Mouse (Mus musculus): ENCODE measurements at regions not wholly inside any gene's neighbourhood (a gene's known extent, or its start where the extent isn't known, plus 50 kb on each side); places are given as distances from the start of the nearest gene placed in this dataset.

DNA sequence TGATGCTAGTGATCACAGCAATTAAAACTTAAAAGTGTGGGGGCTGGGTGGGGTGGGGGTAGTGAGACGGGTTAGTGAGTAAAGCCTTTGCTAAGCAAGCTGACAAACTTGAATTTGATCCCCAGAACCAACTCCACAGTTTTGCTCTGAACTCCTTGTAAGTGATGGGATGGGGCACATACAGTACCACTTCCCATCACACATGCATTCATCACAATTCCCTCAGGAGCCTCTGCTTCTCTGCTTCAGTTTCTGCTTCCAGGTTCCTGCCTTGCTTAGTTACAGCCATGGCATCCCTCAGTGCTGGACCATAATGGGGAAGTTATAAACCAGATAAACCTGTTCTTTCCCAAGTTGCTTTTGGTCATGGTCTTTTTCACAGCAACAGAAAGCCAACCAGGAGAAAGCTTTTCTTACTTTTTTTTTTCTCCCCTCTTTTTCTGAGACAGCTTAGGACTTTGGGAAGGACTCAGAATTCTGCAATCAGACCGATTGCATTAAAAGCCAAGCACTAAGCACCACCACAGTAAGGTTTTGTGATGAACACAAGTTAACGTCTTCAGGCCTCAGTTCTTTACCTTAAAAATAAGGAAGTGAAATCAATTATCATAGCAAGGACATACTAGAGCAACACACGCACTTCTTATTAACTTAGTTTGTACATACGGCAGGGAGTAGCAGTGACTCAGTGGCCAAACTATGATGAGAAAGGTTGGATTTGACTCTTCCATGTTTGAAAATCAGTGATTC is 176.8 kb upstream of the Cdkn2b start:
- no peak overlapping the region for H3K27ac ChIP-seq
- no peak overlapping the region for H3K4me2 ChIP-seq
- no peaks in the 10 kb centered on the region for H3K36me3 ChIP-seq (ENCODE audit: poor library complexity, severe bottlenecking)
- no peak overlapping the region for H3K4me3 ChIP-seq
- peaks cover 4% of the 10 kb centered on the region; the same call in 1 of the 2 replicates for H3K4me1 ChIP-seq
- no peak overlapping the region for H3K9ac ChIP-seq
- 81% methylated on average over 5 of the region's 5 CpGs for WGBS
- H3K9me3 ChIP-seq (replicated peaks) = no peaks in the 10 kb centered on the region
- H3K27me3 ChIP-seq = no peaks in the 10 kb centered on the region
- no peak for ATAC-seq

DNA sequence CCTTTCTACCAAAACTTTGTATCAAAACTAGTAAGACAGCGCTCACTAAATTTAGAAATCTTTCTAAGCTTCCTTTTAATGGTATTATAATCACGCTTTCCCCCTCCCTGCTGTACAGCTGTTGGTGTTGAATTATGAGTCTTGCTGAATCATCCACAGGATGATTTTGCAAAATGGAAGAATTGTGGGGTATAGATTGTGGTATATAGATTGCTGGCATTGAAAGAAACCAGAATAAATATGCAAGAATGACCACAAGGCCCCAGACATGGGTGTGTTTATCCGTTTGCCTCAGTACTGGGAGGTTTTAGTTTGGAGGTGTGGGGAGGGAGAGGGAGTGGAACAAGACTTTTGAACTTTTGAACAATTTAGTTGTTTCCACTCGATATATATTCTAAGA is 176.1 kb upstream of the Cdkn2b start:
- no peak for ATAC-seq
- 82% methylated on average over 4 of the region's 4 CpGs for WGBS
- H3K4me1 ChIP-seq = peaks cover 4% of the 10 kb centered on the region; the same call in 1 of the 2 replicates
- H3K4me2 ChIP-seq = no peak overlapping the region
- H3K27ac ChIP-seq = no peak overlapping the region
- no peak overlapping the region for H3K4me3 ChIP-seq
- H3K9me3 ChIP-seq (replicated peaks) = no peaks in the 10 kb centered on the region
- no peak overlapping the region for H3K9ac ChIP-seq
- H3K36me3 ChIP-seq (ENCODE audit: poor library complexity, severe bottlenecking) = no peaks in the 10 kb centered on the region
- H3K27me3 ChIP-seq = no peaks in the 10 kb centered on the region

DNA sequence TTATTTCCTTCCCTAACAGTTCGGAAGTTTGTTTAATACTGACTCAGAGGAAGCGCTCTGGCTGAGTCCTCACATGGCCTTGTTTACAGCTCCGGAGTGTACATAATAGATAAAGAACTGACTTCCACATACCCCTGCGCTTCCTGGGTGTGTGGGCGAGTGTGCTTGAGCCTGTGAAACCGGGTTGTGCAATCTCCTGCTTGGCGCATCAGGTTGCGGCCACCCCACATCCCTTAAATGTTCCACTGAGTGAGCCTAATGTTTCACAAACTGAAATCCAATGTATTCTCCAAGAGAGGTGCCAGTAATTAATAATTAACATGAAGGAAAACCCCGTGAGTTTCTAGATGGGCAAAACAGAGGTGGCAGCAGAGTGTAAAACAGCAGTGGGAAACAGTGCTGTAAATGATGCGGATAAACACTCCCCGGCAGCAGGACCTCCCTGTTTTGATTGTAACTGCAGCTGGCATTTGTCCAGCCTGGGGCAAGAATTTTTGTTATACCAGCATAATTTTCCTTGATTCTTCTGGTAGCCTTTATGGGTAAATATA is 175.2 kb upstream of the Cdkn2b start:
- Histone ChIP-seq H3K9ac (no peak overlapping the region), H3K27me3 (no peaks in the 10 kb centered on the region), H3K4me1 (peaks cover 4% of the 10 kb centered on the region; the same call in 1 of the 2 replicates), H3K9me3 (replicated peaks) (no peaks in the 10 kb centered on the region), H3K4me3 (no peak overlapping the region), H3K4me2 (no peak overlapping the region), H3K27ac (no peak overlapping the region), H3K36me3 (ENCODE audit: poor library complexity, severe bottlenecking) (no peaks in the 10 kb centered on the region)
- no peak for ATAC-seq
- 54% methylated on average over 11 of the region's 11 CpGs for WGBS

DNA sequence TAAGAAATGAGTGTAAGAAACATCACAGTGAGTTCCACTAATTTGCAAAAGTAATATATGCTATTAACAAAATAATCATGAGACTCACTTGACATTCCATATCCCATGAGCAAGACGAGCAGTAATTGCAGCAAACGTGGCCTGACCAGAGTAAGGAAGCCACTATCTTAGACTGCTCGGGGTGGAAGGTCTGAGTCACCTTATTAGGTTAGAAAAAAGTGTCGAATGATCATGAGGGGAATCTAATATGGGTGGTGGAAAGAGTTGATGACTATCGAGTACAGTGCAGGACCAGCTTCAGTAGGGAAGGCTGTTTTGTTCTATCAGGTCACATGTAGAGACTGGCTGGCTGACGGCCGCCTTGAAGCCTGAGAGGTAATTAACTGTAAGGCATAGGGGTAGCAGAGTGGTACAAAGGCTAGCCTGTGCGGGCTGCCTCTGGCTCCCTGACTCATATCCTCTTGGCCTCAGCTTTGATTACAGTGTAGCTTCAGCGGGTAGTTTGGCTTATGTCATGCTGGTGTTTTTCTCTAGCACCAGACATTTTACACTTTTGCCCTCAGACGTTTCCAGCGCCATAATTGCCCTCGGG is 167.9 kb upstream of the Cdkn2b start:
- no peak overlapping the region for H3K9ac ChIP-seq
- ATAC-seq = no peak
- H3K27ac ChIP-seq = no peak overlapping the region
- no peak overlapping the region for H3K4me3 ChIP-seq
- H3K4me1 ChIP-seq = no peaks in the 10 kb centered on the region
- H3K4me2 ChIP-seq = no peak overlapping the region
- WGBS = 85% methylated on average over 12 of the region's 12 CpGs
- no peaks in the 10 kb centered on the region for H3K36me3 ChIP-seq (ENCODE audit: poor library complexity, severe bottlenecking)
- no peaks in the 10 kb centered on the region for H3K9me3 ChIP-seq (replicated peaks)
- no peaks in the 10 kb centered on the region for H3K27me3 ChIP-seq

DNA sequence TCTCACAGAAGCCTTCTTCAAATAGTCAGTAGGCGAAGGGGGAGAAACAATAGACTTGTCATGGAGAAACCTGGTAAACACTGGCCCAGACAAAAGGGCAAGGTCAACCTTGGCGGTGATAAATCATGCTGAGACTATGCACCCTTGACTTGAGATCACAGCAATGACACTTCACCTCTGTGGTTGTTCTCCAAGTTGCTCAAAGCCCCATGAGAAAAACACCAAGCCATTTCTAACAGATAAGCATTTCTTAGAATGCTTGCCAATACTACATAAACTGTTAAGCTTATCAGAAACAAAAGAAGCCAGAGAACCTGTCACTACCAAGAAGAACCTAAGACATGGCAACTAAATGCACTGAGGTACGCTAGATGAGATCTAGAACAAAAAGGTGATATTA is 165.0 kb upstream of the Cdkn2b start:
- 67% methylated on average over 3 of the region's 3 CpGs for WGBS
- Histone ChIP-seq H3K4me1 (no peaks in the 10 kb centered on the region), H3K4me2 (no peak overlapping the region), H3K36me3 (ENCODE audit: poor library complexity, severe bottlenecking) (no peaks in the 10 kb centered on the region), H3K4me3 (no peak overlapping the region), H3K9ac (no peak overlapping the region), H3K27me3 (no peaks in the 10 kb centered on the region), H3K27ac (no peak overlapping the region), H3K9me3 (replicated peaks) (no peaks in the 10 kb centered on the region)
- no peak for ATAC-seq

DNA sequence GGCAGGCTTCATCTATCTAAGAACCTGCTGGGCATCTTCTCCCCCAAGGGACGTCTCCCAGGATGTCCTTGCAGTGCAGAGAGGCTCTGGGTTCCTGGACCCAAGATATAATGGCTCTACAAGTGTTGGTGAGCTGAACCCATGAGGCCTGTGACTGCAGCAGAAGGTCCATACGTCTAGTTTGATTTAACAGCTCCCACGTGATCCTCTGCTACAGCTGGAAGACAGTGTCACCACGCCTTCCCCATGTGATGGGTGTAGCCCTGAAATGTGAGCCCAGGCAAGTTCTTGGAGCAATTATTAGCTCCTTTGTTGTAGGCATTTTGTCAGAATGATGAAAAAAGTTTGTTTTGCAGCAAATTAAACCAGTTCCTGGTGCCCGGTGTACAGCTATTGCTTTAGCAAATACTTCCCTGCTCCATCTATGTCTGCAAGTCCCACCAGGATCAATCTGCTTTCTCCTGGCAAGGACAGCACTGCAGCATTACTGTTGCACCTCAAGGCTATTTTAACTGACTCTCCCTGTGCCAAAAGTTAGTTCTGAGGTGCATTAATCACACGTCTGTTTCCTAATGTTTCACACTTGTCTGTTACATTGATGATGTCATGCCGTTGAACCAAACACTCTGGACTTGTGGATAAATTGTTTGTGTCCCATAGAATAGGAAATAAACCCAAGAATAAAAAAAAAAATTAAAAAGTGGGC is 164.2 kb upstream of the Cdkn2b start:
- no peak overlapping the region for H3K4me3 ChIP-seq
- no peak overlapping the region for H3K4me2 ChIP-seq
- H3K27ac ChIP-seq = no peak overlapping the region
- no peak overlapping the region for H3K9ac ChIP-seq
- no peaks in the 10 kb centered on the region for H3K9me3 ChIP-seq (replicated peaks)
- peaks cover 5% of the 10 kb centered on the region for H3K4me1 ChIP-seq
- no peaks in the 10 kb centered on the region for H3K36me3 ChIP-seq (ENCODE audit: poor library complexity, severe bottlenecking)
- H3K27me3 ChIP-seq = no peaks in the 10 kb centered on the region
- no peak for ATAC-seq
- 86% methylated on average over 7 of the region's 7 CpGs for WGBS

DNA sequence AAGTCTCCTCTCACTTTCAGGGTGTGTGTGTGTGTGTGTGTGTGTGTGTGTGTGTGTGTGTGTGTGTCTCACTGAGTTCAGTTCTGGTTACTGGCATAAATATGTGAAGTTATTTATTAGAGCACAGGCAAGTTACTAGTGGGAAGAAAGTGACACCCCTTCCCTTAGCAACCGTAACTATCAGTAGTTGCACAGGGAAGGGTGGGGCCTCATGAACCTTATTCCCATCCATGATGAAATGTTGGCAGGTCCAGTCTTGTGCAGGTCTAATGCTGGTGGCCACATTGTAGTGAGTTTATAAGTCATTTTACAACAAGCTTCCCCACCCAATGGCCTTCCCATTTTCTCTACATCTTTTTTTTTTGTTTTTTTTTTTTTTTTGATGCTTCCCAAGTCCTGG is 160.6 kb upstream of the Cdkn2b start:
- H3K9me3 ChIP-seq (replicated peaks) = no peaks in the 10 kb centered on the region
- ATAC-seq = no peak
- no peaks in the 10 kb centered on the region for H3K36me3 ChIP-seq (ENCODE audit: poor library complexity, severe bottlenecking)
- no peak overlapping the region for H3K9ac ChIP-seq
- H3K4me1 ChIP-seq = peaks cover 13% of the 10 kb centered on the region
- no peak overlapping the region for H3K27ac ChIP-seq
- no peaks in the 10 kb centered on the region for H3K27me3 ChIP-seq
- H3K4me3 ChIP-seq = no peak overlapping the region
- WGBS = 89% methylated on average over 1 of the region's 1 CpGs
- H3K4me2 ChIP-seq = no peak overlapping the region

DNA sequence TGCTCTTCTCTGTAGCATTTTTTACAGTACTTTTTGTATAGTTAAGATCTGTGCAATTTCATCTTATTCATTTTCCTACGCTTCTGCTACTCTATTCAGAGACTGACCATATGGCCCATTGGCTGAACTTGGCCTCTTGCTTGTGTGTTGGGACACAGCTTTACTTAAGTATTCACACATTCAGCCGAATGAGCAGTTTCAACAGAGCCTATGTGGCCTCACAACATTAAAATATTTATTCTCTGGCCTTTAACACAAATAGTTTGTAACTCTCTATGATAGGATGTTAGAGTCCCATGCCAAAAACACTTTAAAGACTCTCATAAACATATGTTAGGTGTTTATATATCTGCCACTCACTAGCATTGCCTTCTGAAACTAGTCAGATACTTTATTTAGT is 159.9 kb upstream of the Cdkn2b start:
- ATAC-seq = no peak
- no peaks in the 10 kb centered on the region for H3K9me3 ChIP-seq (replicated peaks)
- no peak overlapping the region for H3K4me2 ChIP-seq
- H3K4me3 ChIP-seq = no peak overlapping the region
- peaks cover 13% of the 10 kb centered on the region for H3K4me1 ChIP-seq
- H3K9ac ChIP-seq = no peak overlapping the region
- H3K27me3 ChIP-seq = no peaks in the 10 kb centered on the region
- 59% methylated on average over 2 of the region's 2 CpGs for WGBS
- H3K36me3 ChIP-seq (ENCODE audit: poor library complexity, severe bottlenecking) = no peaks in the 10 kb centered on the region
- no peak overlapping the region for H3K27ac ChIP-seq

DNA sequence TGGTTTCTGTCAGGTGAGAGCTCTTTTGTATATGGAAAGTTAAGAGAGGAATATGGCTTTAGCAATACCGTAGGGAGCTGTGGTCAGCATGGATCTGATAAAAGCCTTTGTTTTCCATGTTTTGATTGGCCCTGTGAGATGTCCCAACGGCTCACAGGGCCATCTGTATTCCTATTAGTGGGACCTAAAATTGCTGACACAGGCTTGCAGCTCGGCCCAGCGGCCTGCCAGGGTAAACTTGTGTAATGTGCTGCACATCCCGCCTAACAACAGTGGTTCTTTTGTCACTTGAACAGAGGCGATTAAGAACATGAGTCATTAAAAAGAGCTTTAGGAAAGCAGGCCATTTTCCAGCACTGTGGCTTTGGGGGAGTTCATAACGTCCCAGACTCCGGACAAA is 159.0 kb upstream of the Cdkn2b start:
- Histone ChIP-seq H3K9me3 (replicated peaks) (no peaks in the 10 kb centered on the region), H3K27me3 (no peaks in the 10 kb centered on the region), H3K36me3 (ENCODE audit: poor library complexity, severe bottlenecking) (no peaks in the 10 kb centered on the region), H3K27ac (peak overlapping the region; percentile 5; the same call in 1 of the 2 replicates), H3K9ac (no peak overlapping the region), H3K4me2 (peak overlapping the region; percentile 26), H3K4me3 (no peak overlapping the region), H3K4me1 (peaks cover 13% of the 10 kb centered on the region)
- ATAC-seq = peak; percentile 88
- WGBS = 4% methylated on average over 8 of the region's 8 CpGs

DNA sequence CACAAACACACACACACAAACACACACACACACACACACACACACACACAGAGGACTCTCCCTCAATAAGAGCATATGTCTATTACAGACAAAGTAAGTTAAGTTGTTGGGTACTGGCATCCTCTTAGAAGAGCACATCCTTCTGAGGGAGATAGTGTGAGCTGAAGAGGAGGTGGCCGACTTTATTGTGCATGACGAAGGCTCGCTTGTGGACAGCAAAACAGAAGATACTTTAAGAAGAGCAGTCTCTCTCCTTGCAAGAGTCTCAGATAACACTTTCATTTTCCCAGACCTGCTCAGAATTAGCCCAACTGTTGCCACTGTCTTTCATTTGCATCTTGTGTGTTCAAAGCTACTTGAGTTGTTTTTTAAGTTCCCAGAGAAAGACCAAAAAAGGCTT is 158.6 kb upstream of the Cdkn2b start:
- Histone ChIP-seq H3K4me1 (peaks cover 13% of the 10 kb centered on the region), H3K36me3 (ENCODE audit: poor library complexity, severe bottlenecking) (no peaks in the 10 kb centered on the region), H3K27me3 (no peaks in the 10 kb centered on the region), H3K27ac (0 out of 2 replicates have a peak overlapping the region, but pooled peaks have one; percentile 5), H3K4me3 (no peak overlapping the region), H3K4me2 (peak overlapping the region; percentile 26; the same call in 1 of the 2 replicates), H3K9me3 (replicated peaks) (no peaks in the 10 kb centered on the region), H3K9ac (no peak overlapping the region)
- 0 out of 2 replicates have a peak, but pooled peaks have one; percentile 31 for ATAC-seq
- 44% methylated on average over 3 of the region's 3 CpGs for WGBS

DNA sequence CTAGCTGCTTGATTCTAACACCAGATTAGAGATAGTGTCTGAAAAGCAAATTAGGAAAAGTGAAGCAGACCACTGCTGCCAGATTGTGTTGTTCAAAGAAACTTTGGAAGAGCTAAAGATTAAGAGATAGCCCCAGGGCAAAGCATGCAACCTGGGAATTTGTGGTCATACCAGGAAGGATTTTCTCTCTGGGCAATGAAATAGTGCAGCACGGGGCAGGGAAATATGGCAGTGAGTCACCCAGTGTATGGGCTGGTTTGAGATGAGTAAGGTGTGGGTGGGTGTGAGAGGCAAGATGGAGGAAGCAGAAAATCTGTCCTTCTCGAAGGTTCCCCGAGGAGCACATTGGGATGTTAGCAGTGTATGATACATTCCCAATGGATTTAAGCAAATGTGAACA is 155.9 kb upstream of the Cdkn2b start:
- H3K9ac ChIP-seq = no peak overlapping the region
- no peaks in the 10 kb centered on the region for H3K27me3 ChIP-seq
- H3K4me3 ChIP-seq = no peak overlapping the region
- H3K36me3 ChIP-seq (ENCODE audit: poor library complexity, severe bottlenecking) = no peaks in the 10 kb centered on the region
- ATAC-seq = no peak
- no peak overlapping the region for H3K4me2 ChIP-seq
- peaks cover 13% of the 10 kb centered on the region for H3K4me1 ChIP-seq
- H3K9me3 ChIP-seq (replicated peaks) = no peaks in the 10 kb centered on the region
- 89% methylated on average over 3 of the region's 3 CpGs for WGBS
- no peak overlapping the region for H3K27ac ChIP-seq

DNA sequence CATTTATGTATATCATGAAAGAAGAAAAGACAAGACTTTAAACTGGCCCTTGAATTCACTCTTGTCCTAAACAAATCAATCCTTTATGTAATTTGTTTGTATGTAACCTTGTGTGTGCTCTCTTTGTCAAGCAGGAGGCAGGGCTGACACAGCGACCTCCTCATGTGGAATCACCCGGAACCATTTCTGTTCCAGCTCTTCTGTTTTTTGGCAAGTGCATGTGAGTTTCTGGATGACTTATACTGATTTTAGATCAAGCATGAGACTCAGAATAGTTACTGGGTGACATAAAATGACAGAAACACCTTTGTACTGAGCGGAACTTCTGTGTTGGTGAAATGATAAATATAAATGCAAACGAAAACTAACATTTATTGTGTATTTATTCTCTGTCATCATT is 152.3 kb upstream of the Cdkn2b start:
- Histone ChIP-seq H3K36me3 (ENCODE audit: poor library complexity, severe bottlenecking) (no peaks in the 10 kb centered on the region), H3K4me2 (no peak overlapping the region), H3K4me3 (no peak overlapping the region), H3K4me1 (no peaks in the 10 kb centered on the region), H3K9me3 (replicated peaks) (no peaks in the 10 kb centered on the region), H3K27ac (no peak overlapping the region), H3K27me3 (no peaks in the 10 kb centered on the region), H3K9ac (no peak overlapping the region)
- 95% methylated on average over 4 of the region's 4 CpGs for WGBS
- no peak for ATAC-seq

Data from forebrain, embryonic 13.5 days (tissue).